Mouse (Mus musculus): ENCODE data around the gene Tigd3.
A peak's percentile ranks its signal among the peaks of the same experiment; 100 is the strongest.
"Not testable (repeated sequence)": the region's sequence is repeated elsewhere in the genome, so short reads cannot be mapped to it uniquely, and the experiment has no call there.

Tigd3 gene

GRCm38 (mm10) chr19:5922119-5922942 lies 28.4 kb upstream of the Tigd3 start:
- peak; percentile 41 for DNase-seq (ENCODE audit: low spot score)

GRCm38 (mm10) chr19:5921715-5922114 lies 27.8 kb upstream of the Tigd3 start:
- DNase-seq (ENCODE audit: low spot score) = peak; percentile 43

GRCm38 (mm10) chr19:5913007-5913719 lies 19.2 kb upstream of the Tigd3 start, which contains the start of gene Dpf2:
Dpf2 (minus strand) TSS chr19:5913010.
- DNase-seq (ENCODE audit: low spot score) = no peak

DNA sequence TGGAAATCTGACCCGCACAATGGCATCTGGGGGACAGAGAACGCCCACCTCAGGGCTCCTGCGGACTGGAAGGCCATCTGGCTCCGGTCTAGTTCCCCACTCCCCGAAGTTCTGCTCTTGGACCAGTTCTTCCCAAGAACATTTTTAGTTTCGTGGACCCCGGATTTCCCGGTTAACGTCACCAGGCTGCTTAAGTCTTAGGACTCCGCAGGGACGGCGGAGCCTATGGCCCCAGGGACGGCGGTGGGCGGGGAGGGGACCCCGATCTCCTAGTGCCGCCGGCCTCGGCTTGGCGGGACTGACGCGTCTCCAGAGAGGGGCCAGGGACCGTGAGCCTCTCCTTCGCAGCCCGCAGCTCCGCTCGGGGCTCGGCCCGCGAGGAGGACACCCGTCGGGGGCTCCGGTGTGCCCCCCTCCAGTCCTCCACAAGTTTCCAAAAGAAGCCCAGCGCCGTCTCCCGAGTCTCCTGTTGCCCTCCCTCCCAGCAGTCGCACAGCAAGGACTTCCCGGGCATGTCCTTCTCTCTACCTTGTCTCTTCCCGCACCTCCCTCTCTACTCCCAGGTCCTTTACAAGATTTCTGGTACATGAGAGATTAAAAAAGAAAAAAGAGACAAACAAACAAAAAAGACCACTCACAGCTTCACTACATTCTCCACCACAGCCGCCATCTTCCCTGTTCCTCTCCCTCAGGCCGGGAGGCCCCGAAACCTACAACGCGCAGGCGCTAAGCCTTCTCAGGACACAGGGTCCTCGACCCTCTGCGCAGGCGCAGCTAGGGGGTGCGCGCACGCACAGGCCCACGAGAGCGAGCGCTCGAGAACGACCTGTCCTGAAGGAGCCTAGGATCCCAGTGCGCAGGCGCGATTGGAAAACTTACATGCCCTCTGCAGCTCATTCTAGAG lies 18.4 kb upstream of the Tigd3 start:
- peak; percentile 99 for DNase-seq (ENCODE audit: low spot score)

DNA sequence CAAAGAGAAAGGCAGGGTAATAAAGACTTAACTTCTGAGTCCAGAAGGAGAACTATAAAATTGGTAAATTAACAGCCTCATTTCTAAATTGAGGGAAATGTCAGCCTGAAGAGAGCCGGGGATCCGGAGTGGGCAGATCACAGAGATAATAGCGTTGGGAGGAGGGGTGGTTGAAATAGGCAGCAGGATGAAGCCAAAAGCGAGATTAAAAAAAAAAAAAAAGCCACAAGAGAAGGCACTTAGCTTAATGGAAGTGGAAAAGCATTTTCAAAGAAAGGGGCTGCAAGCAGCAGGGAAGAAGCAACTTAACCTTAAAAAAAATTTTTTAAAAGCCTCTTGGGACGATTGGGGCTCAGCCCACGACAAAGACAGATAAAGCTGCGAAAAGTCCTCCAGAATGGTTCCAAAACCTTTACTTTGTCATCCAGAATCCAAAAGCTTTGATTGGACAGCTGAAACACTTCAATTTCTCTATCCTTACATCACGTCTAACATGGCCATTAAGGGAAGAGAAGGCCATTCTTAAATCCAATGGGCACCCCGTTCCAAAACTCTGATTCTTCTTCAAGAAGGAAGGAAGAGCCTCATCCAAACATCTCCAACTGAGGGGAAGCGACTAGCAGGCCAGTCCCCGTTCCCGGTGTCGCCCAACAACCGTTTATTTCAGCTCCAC lies 17.6 kb upstream of the Tigd3 start:
- DNase-seq (ENCODE audit: low spot score) = no peak

DNA sequence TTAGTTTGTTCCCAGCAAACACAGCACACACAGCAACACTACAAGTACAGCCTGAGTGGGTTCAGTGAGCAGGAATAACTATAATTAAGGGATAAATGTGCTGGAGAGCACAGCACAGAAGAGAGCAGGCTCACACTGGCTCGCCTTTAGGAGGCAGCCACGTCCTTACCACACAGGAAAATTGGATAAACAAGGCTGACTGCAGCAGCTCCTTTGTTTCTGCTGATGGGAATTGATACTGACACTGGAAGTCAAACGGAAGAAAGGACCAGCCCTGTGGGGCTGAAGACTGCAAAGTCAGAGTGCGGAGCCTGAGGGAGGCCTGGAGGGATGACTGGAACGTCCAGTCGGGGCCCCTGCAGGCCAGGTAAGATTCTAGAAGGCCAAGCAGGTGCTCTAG lies 16.3 kb upstream of the Tigd3 start:
- DNase-seq (ENCODE audit: low spot score) = no peak

GRCm38 (mm10) chr19:5907275-5907674 lies 13.3 kb upstream of the Tigd3 start:
- no peak for DNase-seq (ENCODE audit: low spot score)

DNA sequence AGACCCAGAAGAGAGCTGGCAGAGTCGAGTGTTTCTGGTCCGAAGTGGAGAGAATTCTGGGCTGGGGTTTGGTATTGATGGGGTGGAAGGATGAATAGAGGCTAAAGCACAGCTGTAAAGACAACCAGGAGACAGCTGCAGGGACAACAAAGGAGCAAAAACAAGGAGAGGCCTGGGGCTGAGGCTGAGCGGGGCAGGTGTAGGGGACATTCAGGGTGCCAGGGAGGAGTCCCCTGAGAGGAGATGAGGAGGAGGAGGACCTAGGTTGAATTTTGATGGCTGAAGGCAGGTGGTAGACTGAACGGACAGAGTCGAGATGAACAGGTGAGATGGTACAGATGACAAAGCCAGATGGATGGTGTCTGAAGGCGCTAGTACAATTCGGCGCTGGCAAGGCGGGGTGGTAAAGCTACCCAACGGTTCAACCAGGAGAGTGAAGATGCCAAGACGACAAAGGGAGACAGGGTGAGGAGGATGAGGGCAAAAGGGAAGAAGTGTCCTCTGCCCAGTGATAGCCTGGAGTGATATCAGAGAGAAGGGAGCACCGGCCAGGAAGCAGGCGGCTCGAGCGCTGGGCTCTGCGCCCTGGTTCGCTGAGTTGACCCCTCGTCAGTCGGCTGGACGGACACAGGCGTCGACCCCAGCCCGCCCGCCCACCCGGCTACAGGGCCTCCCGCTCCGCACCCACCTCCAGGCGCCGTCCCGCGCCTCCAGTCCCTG lies 507 bp downstream of the Tigd3 start:
- DNase-seq (ENCODE audit: low spot score) = no peak

DNA sequence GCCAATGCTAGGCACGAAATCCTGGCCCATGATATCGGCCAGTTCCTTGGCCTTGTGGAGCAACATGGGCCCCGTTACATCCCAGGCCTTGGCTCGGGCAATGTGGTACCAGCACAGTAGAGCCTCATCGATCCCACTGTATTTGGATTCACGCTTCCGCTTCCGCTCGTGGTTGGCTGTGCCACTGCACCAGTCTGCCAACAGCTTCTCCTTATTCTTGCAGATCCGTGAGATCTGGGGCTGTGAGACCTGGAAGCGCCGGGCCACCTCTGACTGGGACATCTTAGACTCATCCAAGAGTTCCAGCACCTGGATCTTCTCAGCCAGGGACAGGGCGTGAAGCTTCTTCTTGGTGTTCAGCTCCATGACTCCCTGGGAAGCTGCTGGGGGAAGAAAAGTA lies 1.2 kb downstream of the Tigd3 start:
- no peak for DNase-seq (ENCODE audit: low spot score)

DNA sequence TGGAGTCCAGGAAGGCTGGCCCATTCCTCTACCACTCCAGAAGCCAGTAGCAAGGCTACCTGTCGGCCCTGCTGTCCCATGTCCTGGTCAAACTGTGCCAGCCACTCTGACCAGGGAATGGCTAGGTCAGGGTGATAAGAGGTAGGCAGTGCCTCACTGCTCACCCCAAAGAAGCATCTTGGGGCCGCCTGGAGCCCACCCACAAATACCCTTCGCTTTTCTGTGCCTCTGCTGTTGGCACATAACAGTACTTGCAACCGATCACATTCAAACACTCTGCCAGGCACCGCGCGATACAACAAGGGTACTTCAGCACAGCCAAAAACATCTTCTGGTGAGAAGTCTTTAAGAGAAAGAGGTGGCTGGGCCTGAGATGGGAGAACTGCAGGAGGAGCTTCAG lies 1.7 kb downstream of the Tigd3 start:
- DNase-seq (ENCODE audit: low spot score) = no peak

- DNase-seq (ENCODE audit: low spot score) = no peak
Measured at GRCm38 (mm10) chr19:5891521-5892258, 2.3 kb downstream of the Tigd3 start.

DNA sequence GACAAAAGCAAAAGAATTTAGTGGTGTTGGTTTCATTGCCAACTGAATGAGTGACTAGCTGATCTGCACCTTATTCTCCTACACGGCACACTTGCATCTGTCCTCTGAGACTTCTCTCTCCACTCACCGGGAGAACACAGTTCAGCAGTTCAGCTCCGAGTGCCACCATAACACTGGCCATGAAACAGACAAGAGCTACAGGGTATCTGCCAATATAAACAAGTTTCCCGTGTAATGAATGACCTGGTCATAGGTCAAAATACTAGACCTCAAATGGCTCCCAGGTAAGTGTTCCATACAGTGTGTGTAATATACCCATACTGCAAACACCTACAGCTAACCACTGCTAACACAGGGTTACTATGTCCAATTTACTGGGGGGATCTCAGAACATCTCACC lies 4.7 kb downstream of the Tigd3 start:
- DNase-seq (ENCODE audit: low spot score) = no peak

DNA sequence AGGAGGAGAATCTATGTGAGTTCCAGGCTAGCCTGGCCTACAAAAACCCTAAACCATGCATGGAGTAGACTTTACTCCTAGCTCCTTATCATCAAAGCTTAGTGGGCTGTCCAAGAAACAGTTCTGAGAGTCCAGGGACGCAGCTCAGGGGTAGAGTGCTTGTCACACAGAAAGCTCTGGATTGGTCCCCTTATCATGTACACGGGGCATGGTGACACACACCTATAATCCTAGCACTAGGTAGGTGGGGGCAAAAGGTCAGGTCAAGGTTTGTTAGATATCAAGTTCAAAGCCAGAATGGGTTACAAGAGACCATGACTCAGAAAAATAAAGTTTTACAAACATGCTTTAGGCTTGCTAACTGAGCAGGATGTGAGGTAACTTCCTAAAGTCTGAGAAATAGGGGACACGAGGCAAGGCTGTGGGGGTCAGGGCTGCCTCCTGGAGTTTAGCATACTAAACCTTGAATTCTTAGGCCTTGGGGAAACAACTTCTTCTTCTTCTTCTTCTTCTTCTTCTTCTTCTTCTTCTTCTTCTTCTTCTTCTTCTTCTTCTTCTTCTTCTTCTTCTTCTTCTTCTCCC lies 6.6 kb downstream of the Tigd3 start:
- no peak for DNase-seq (ENCODE audit: low spot score)

- DNase-seq (ENCODE audit: low spot score) = no peak
Measured at GRCm38 (mm10) chr19:5885838-5886237, 8.1 kb downstream of the Tigd3 start.

GRCm38 (mm10) chr19:5883935-5884334 lies 10.0 kb downstream of the Tigd3 start:
- DNase-seq (ENCODE audit: low spot score) = no peak

GRCm38 (mm10) chr19:5882079-5882478 lies 11.9 kb downstream of the Tigd3 start:
- not testable (repeated sequence) for DNase-seq (ENCODE audit: low spot score)

DNA sequence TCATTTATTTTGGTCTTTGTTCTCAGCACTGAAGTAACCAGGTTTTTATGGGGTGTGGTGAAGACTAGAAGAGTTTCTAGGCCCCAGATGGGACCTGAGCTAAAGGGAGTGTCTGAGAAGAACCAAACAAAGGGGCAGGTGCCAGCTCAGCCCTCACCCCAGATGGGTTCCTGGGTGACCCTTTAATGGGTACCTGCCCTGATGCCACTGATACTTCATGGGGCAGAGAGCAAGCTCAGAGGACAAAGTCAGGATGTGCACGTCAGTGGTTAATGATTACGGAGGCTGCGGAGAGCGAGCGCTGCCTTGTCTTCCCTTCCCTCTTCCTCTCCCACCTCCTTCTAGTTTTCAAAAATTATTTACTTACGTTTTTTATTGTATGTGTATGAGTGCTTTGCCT lies 12.8 kb downstream of the Tigd3 start:
- no peak for DNase-seq (ENCODE audit: low spot score)

GRCm38 (mm10) chr19:5879735-5880134 lies 14.2 kb downstream of the Tigd3 start:
- DNase-seq (ENCODE audit: low spot score) = no peak

- no peak for DNase-seq (ENCODE audit: low spot score)
Measured at GRCm38 (mm10) chr19:5878916-5879315, 15.0 kb downstream of the Tigd3 start.

GRCm38 (mm10) chr19:5878362-5878722 lies 15.6 kb downstream of the Tigd3 start:
- peak; percentile 31 for DNase-seq (ENCODE audit: low spot score)

Data from urinary bladder, postnatal 14 days (tissue).